Mouse (Mus musculus): Measurements from ENCODE around the gene Nynrin. TPM values are rescaled to one million over a fixed set of nuclear protein-coding genes. Genes with fewer than 3 reads are reported as not detected.
A peak's percentile ranks its signal among the peaks of the same experiment; 100 is the strongest.

Gene Nynrin
- total RNA-seq, 1 experiment = 7.1 TPM

DNA sequence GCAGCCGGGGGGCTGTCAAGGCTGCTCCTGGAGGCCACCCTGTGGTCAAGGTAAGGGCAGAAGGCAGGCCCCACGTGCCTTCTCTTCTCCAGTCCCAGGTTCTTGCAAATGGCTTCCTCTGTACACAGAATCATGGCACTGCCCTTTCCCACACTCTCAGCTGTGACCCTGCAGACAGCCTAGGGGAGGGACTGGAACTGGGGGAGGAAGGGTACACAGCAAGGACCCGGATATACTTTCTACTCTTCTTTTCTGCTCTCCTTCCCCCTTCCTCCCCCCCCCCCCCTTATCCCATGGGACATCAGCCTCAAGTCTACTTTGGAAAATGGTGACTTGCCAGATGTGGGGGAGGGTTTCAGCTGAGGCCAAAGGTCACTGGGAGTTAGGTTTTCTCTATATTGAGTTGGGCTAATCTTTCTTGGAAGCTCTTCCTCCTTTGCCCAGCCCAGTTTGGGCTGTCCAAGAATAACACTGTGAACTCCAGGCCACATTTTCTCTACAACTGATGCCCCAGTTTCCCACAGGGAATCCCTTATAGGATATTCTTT, 25.0 kb upstream of the Nynrin start:
- TF ChIP-seq MAFK (IDR thresholded peaks at IDR 0.05; ENCODE audit: insufficient read depth, low read depth, low read length) (no peak), HCFC1 (IDR thresholded peaks at IDR 0.05; ENCODE audit: borderline replicate concordance, insufficient read depth, low read length) (no peak), CHD2 (IDR thresholded peaks at IDR 0.05; ENCODE audit: low read depth, low read length) (no peak), ZC3H11A (IDR thresholded peaks at IDR 0.05; ENCODE audit: borderline replicate concordance, low read depth, low read length) (no peak), ZNF384 (IDR thresholded peaks at IDR 0.05; ENCODE audit: low read depth, low read length) (no peak)
- no peak overlapping the region for H3K4me3 ChIP-seq (ENCODE audit: insufficient read depth in 1 of 2, low read depth in 1 of 2, low read length in 2 of 2, poor library complexity in 1 of 2, severe bottlenecking in 1 of 2)
- H3K27ac ChIP-seq (ENCODE audit: insufficient read depth, low read depth, low read length, poor library complexity, severe bottlenecking) = no peak overlapping the region
- no peak for DNase-seq (ENCODE audit: low read depth, low spot score)
- no peak overlapping the region for H3K9ac ChIP-seq (ENCODE audit: insufficient read depth, low read depth, low read length, poor library complexity, severe bottlenecking)
- in situ Hi-C loops (cut with MboI; ENCODE audit: low sequenced_read_pairs in 2 of 2, unreplicated experiment in 2 of 2) = no loop called here
- H3K4me1 ChIP-seq (ENCODE audit: control insufficient read depth in 2 of 2, insufficient read depth in 2 of 2, low read length in 2 of 2, poor library complexity in 1 of 2) = peaks cover 16 to 43% of the 10 kb centered on the region in 2 experiments
- H3K9me3 ChIP-seq (ENCODE audit: control insufficient read depth, insufficient read depth, low read depth, low read length) = no peaks in the 10 kb centered on the region
- H3K36me3 ChIP-seq (ENCODE audit: control insufficient read depth, insufficient read depth, low read length, poor library complexity, severe bottlenecking) = peaks cover 15% of the 10 kb centered on the region; the same call in 1 of the 2 replicates

GRCm38 (mm10) chr14:55829854-55830253, 24.0 kb upstream of the Nynrin start:
- H3K27ac ChIP-seq (ENCODE audit: insufficient read depth, low read depth, low read length, poor library complexity, severe bottlenecking) = no peak overlapping the region
- DNase-seq (ENCODE audit: low read depth, low spot score) = no peak
- in situ Hi-C loops (cut with MboI; ENCODE audit: low sequenced_read_pairs in 2 of 2, unreplicated experiment in 2 of 2) = no loop called here
- H3K9ac ChIP-seq (ENCODE audit: insufficient read depth, low read depth, low read length, poor library complexity, severe bottlenecking) = peak overlapping the region; percentile 59
- H3K36me3 ChIP-seq (ENCODE audit: control insufficient read depth, insufficient read depth, low read length, poor library complexity, severe bottlenecking) = peaks cover 15% of the 10 kb centered on the region; the same call in 1 of the 2 replicates
- H3K4me1 ChIP-seq (ENCODE audit: control insufficient read depth in 2 of 2, insufficient read depth in 2 of 2, low read length in 2 of 2, poor library complexity in 1 of 2) = peaks cover 21 to 53% of the 10 kb centered on the region in 2 experiments
- no peaks in the 10 kb centered on the region for H3K9me3 ChIP-seq (ENCODE audit: control insufficient read depth, insufficient read depth, low read depth, low read length)
- peak overlapping the region in 1 of 2 experiments; percentile 32; a peak in 2 of 4 replicates for H3K4me3 ChIP-seq (ENCODE audit: insufficient read depth in 1 of 2, low read depth in 1 of 2, low read length in 2 of 2, poor library complexity in 1 of 2, severe bottlenecking in 1 of 2)
- TF ChIP-seq ZNF384 (IDR thresholded peaks at IDR 0.05; ENCODE audit: low read depth, low read length) = no peak
- TF ChIP-seq CHD2 (IDR thresholded peaks at IDR 0.05; ENCODE audit: low read depth, low read length) = no peak
- no peak for TF ChIP-seq MAFK (IDR thresholded peaks at IDR 0.05; ENCODE audit: insufficient read depth, low read depth, low read length)
- TF ChIP-seq HCFC1 (IDR thresholded peaks at IDR 0.05; ENCODE audit: borderline replicate concordance, insufficient read depth, low read length) = no peak
- no peak for TF ChIP-seq ZC3H11A (IDR thresholded peaks at IDR 0.05; ENCODE audit: borderline replicate concordance, low read depth, low read length)

DNA sequence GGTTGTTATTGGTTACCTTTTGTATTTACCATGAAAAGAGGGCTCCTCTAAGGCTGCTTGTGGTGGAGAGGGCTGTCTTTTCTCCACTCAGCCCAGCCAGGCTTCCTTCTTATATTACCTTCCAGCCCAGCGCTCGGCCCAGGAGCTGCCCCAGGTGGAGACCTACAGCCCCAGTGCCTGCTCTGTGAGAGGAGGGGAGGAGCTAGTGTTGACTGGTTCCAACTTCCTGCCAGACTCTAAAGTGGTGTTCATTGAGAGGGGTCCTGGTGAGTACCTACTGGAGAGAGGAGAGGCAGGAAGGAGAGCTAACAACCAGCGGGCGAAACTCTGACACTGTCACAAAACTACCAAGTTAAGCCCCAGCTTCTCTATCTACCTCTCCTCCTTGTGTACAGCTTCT, 23.5 kb upstream of the Nynrin start:
- no peak overlapping the region for H3K4me3 ChIP-seq (ENCODE audit: insufficient read depth in 1 of 2, low read depth in 1 of 2, low read length in 2 of 2, poor library complexity in 1 of 2, severe bottlenecking in 1 of 2)
- no peak overlapping the region for H3K27ac ChIP-seq (ENCODE audit: insufficient read depth, low read depth, low read length, poor library complexity, severe bottlenecking)
- H3K4me1 ChIP-seq (ENCODE audit: control insufficient read depth in 2 of 2, insufficient read depth in 2 of 2, low read length in 2 of 2, poor library complexity in 1 of 2) = peaks cover 21 to 54% of the 10 kb centered on the region in 2 experiments
- no peak overlapping the region for H3K9ac ChIP-seq (ENCODE audit: insufficient read depth, low read depth, low read length, poor library complexity, severe bottlenecking)
- in situ Hi-C loops (cut with MboI; ENCODE audit: low sequenced_read_pairs in 2 of 2, unreplicated experiment in 2 of 2) = no loop called here
- no peak for DNase-seq (ENCODE audit: low read depth, low spot score)
- no peaks in the 10 kb centered on the region for H3K9me3 ChIP-seq (ENCODE audit: control insufficient read depth, insufficient read depth, low read depth, low read length)
- H3K36me3 ChIP-seq (ENCODE audit: control insufficient read depth, insufficient read depth, low read length, poor library complexity, severe bottlenecking) = peaks cover 15% of the 10 kb centered on the region; the same call in 1 of the 2 replicates
- TF ChIP-seq MAFK (IDR thresholded peaks at IDR 0.05; ENCODE audit: insufficient read depth, low read depth, low read length) = no peak
- TF ChIP-seq ZC3H11A (IDR thresholded peaks at IDR 0.05; ENCODE audit: borderline replicate concordance, low read depth, low read length) = no peak
- TF ChIP-seq HCFC1 (IDR thresholded peaks at IDR 0.05; ENCODE audit: borderline replicate concordance, insufficient read depth, low read length) = no peak
- TF ChIP-seq CHD2 (IDR thresholded peaks at IDR 0.05; ENCODE audit: low read depth, low read length) = no peak
- no peak for TF ChIP-seq ZNF384 (IDR thresholded peaks at IDR 0.05; ENCODE audit: low read depth, low read length)

- Histone ChIP-seq H3K9me3 (ENCODE audit: control insufficient read depth, insufficient read depth, low read depth, low read length) (no peaks in the 10 kb centered on the region), H3K36me3 (ENCODE audit: control insufficient read depth, insufficient read depth, low read length, poor library complexity, severe bottlenecking) (peaks cover 6% of the 10 kb centered on the region; the same call in 1 of the 2 replicates), H3K4me3 (ENCODE audit: insufficient read depth in 1 of 2, low read depth in 1 of 2, low read length in 2 of 2, poor library complexity in 1 of 2, severe bottlenecking in 1 of 2) (no peak overlapping the region), H3K9ac (ENCODE audit: insufficient read depth, low read depth, low read length, poor library complexity, severe bottlenecking) (no peak overlapping the region), H3K27ac (ENCODE audit: insufficient read depth, low read depth, low read length, poor library complexity, severe bottlenecking) (no peak overlapping the region), H3K4me1 (ENCODE audit: control insufficient read depth in 2 of 2, insufficient read depth in 2 of 2, low read length in 2 of 2, poor library complexity in 1 of 2) (peaks cover 30 to 64% of the 10 kb centered on the region in 2 experiments)
- no peak for DNase-seq (ENCODE audit: low read depth, low spot score)
- TF ChIP-seq CHD2 (IDR thresholded peaks at IDR 0.05; ENCODE audit: low read depth, low read length) = no peak
- no peak for TF ChIP-seq ZNF384 (IDR thresholded peaks at IDR 0.05; ENCODE audit: low read depth, low read length)
- TF ChIP-seq ZC3H11A (IDR thresholded peaks at IDR 0.05; ENCODE audit: borderline replicate concordance, low read depth, low read length) = no peak
- no peak for TF ChIP-seq MAFK (IDR thresholded peaks at IDR 0.05; ENCODE audit: insufficient read depth, low read depth, low read length)
- no peak for TF ChIP-seq HCFC1 (IDR thresholded peaks at IDR 0.05; ENCODE audit: borderline replicate concordance, insufficient read depth, low read length)
- in situ Hi-C loops (cut with MboI; ENCODE audit: low sequenced_read_pairs in 2 of 2, unreplicated experiment in 2 of 2) = no loop called here
These were observed 20.7 kb upstream of the Nynrin start for GRCm38 (mm10) chr14:55833126-55833525.

Measured in ES-E14 (cell line).